Mouse (Mus musculus): Measurements from ENCODE around the gene Ahcyl1.

DNA sequence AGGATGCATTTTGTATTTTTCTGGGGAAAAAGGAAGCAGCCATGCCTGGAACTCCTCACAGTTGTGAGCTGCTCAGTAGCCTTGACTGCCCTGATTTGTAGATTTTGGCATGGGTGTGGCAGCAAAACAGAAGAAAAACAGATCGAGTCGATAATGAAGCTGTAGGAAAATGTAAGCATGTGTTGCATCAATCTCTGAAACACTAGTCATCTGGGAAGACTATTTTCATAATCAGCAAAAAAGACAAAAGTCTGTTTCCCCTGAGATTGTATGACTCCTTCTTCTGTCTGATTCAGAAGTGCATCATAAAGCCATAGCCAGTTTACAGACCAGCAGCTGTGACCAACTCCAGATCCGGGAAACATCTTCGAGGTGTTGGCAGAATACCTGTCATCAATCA, 10.9 kb upstream of the Ahcyl1 start:
- TF ChIP-seq CTCF (IDR thresholded peaks at IDR 0.05; ENCODE audit: borderline replicate concordance, control insufficient read depth, extremely low read depth, insufficient read depth, low read length, poor library complexity) = no peak
- no peak for TF ChIP-seq POLR2A (IDR thresholded peaks at IDR 0.05; ENCODE audit: control insufficient read depth, extremely low read depth, insufficient read depth, low read length, poor library complexity)
